Mouse (Mus musculus): ENCODE data around the gene Wdfy3. TPM values are rescaled to one million over a fixed set of nuclear protein-coding genes. Genes with fewer than 3 reads are reported as not detected.
"Not testable (repeated sequence)": the region's sequence is repeated elsewhere in the genome, so short reads cannot be mapped to it uniquely, and the experiment has no call there.

Wdfy3 gene
- polyA plus RNA-seq, 1 experiment = 68.1 TPM

GRCm38 (mm10) chr5:101847323-101847722 is 222.4 kb downstream of the Wdfy3 start:
- TF ChIP-seq POLR2A (IDR thresholded peaks at IDR 0.05; ENCODE audit: borderline replicate concordance, extremely low read depth, insufficient read depth, insufficient read length, poor library complexity, severe bottlenecking) (no peak), CTCF (IDR thresholded peaks at IDR 0.05; ENCODE audit: borderline replicate concordance, extremely low read depth, insufficient read depth, insufficient read length) (no peak)
- no peak for DNase-seq (ENCODE audit: low read depth)

DNA sequence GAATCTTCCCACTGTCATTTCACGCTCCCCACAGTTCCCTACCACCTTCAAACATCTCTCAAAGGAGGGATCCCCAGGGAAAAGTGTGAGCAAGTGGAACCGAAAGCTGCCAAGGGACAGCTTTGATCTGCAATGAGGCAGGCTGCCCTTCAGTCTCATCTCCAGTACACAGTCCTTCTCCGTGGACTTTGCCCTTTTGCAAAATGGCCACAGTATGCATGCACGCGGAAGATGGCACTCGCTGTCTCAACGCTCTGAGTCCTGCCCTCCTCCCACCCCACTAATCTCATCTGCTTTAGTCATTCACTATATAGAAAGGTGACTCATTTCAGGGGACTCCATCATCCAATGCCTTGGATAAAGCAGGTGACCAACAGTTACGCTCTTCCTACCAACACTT is 223.8 kb downstream of the Wdfy3 start:
- no peak for DNase-seq (ENCODE audit: low read depth)
- TF ChIP-seq CTCF (IDR thresholded peaks at IDR 0.05; ENCODE audit: borderline replicate concordance, extremely low read depth, insufficient read depth, insufficient read length) = no peak
- no peak for TF ChIP-seq POLR2A (IDR thresholded peaks at IDR 0.05; ENCODE audit: borderline replicate concordance, extremely low read depth, insufficient read depth, insufficient read length, poor library complexity, severe bottlenecking)

GRCm38 (mm10) chr5:101845011-101845410 is 224.7 kb downstream of the Wdfy3 start:
- TF ChIP-seq CTCF (IDR thresholded peaks at IDR 0.05; ENCODE audit: borderline replicate concordance, extremely low read depth, insufficient read depth, insufficient read length) = no peak
- no peak for DNase-seq (ENCODE audit: low read depth)

- no peak for TF ChIP-seq CTCF (IDR thresholded peaks at IDR 0.05; ENCODE audit: borderline replicate concordance, extremely low read depth, insufficient read depth, insufficient read length)
- TF ChIP-seq POLR2A (IDR thresholded peaks at IDR 0.05; ENCODE audit: borderline replicate concordance, extremely low read depth, insufficient read depth, insufficient read length, poor library complexity, severe bottlenecking) = no peak
- DNase-seq (ENCODE audit: low read depth) = no peak
Measured at GRCm38 (mm10) chr5:101840476-101840875, 229.2 kb downstream of the Wdfy3 start.

DNA sequence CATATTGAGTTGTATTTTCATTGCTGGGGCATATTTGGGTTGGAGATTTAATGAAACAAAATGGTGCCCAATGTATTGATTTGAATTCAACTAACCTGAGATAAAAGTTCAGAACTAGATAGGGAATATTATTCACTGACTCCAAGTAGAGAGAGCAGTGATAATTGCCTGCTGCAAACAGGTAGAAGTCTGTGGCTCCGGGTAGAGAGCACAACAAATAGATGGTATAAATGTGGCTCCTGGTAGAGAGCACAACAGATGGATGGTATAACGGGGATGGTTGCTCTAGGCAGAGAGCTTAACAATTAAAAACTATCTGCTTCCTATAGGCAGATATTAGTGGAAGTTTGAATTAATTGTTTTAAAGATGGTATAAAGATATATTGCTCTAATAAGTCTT is 232.1 kb downstream of the Wdfy3 start:
- DNase-seq (ENCODE audit: low read depth) = not testable (repeated sequence)

DNA sequence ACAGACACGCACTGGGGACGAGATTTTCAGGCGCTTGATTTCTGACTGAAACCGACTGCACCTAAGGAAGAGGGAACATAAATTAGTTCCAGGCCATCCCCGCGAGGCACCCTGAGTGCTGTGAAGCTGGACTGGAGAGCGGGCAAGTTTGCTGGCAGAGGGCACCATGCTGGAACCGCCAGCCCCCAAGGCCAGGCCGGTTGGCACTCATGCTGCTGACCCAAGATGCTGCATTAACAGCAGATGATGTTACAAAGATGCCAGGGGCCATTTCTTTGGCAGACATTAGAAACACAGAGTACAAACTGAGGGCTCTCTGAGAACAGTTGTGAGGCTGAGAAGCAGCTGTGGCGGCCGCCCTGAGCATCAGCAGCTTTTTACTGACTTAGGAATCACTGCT is 233.5 kb downstream of the Wdfy3 start:
- DNase-seq (ENCODE audit: low read depth) = no peak
- TF ChIP-seq CTCF (IDR thresholded peaks at IDR 0.05; ENCODE audit: borderline replicate concordance, extremely low read depth, insufficient read depth, insufficient read length) = no peak
- TF ChIP-seq POLR2A (IDR thresholded peaks at IDR 0.05; ENCODE audit: borderline replicate concordance, extremely low read depth, insufficient read depth, insufficient read length, poor library complexity, severe bottlenecking) = no peak

GRCm38 (mm10) chr5:101833875-101834274 is 235.8 kb downstream of the Wdfy3 start:
- TF ChIP-seq CTCF (IDR thresholded peaks at IDR 0.05; ENCODE audit: borderline replicate concordance, extremely low read depth, insufficient read depth, insufficient read length) = peak; percentile 4; the same call in 1 of the 2 replicates
- no peak for TF ChIP-seq POLR2A (IDR thresholded peaks at IDR 0.05; ENCODE audit: borderline replicate concordance, extremely low read depth, insufficient read depth, insufficient read length, poor library complexity, severe bottlenecking)

DNA sequence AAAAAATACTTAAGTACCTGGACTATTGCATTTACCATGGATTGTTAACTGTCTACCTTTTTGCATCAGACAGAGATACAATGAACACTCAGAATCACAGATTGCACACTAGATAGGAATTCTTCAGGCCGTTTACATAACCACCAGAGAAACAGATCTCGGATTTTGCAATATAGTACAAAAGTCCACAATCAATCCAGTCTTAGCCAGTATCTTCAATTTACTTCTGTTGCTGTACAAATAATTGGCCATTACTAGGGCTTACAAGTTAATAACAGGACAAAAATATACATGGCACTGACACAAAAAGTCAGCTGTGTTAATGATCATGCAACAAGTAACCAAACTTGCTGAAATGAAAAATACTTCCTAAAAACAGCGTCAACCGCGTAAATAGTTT is 236.7 kb downstream of the Wdfy3 start:
- DNase-seq (ENCODE audit: low read depth) = no peak
- TF ChIP-seq POLR2A (IDR thresholded peaks at IDR 0.05; ENCODE audit: borderline replicate concordance, extremely low read depth, insufficient read depth, insufficient read length, poor library complexity, severe bottlenecking) (no peak), CTCF (IDR thresholded peaks at IDR 0.05; ENCODE audit: borderline replicate concordance, extremely low read depth, insufficient read depth, insufficient read length) (no peak)

More at GRCm38 (mm10) chr5:101833875-101834274, 235.8 kb downstream of the Wdfy3 start:
- DNase-seq (ENCODE audit: low read depth) = no peak

GRCm38 (mm10) chr5:101832042-101832441 is 237.7 kb downstream of the Wdfy3 start:
- no peak for DNase-seq (ENCODE audit: low read depth)
- TF ChIP-seq CTCF (IDR thresholded peaks at IDR 0.05; ENCODE audit: borderline replicate concordance, extremely low read depth, insufficient read depth, insufficient read length) (no peak), POLR2A (IDR thresholded peaks at IDR 0.05; ENCODE audit: borderline replicate concordance, extremely low read depth, insufficient read depth, insufficient read length, poor library complexity, severe bottlenecking) (no peak)

- TF ChIP-seq CTCF (IDR thresholded peaks at IDR 0.05; ENCODE audit: borderline replicate concordance, extremely low read depth, insufficient read depth, insufficient read length) = no peak
- no peak for DNase-seq (ENCODE audit: low read depth)
Measured at GRCm38 (mm10) chr5:101830180-101830579, 239.5 kb downstream of the Wdfy3 start.

DNA sequence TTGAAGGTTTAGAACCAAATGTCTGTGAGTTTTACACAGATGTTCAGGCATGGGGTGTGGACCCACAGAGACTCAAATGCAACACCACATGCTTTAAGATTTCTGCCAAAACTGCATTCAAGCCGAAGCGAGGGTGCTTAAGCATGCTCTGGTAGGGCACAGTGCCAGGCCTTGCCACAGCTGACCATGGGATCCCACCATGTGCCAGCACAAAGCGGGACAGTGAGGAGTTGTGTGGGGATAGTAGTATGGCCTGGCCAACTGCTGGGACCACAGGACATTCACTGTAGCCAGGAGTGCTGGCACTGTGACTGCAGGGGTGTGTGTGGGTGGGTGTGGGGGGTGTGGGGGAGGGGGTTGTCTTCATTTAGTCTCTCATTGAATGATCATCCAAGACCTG is 240.8 kb downstream of the Wdfy3 start:
- peak; percentile 17 for DNase-seq (ENCODE audit: low read depth)

GRCm38 (mm10) chr5:101827477-101827876 is 242.2 kb downstream of the Wdfy3 start:
- no peak for TF ChIP-seq CTCF (IDR thresholded peaks at IDR 0.05; ENCODE audit: borderline replicate concordance, extremely low read depth, insufficient read depth, insufficient read length)
- no peak for TF ChIP-seq POLR2A (IDR thresholded peaks at IDR 0.05; ENCODE audit: borderline replicate concordance, extremely low read depth, insufficient read depth, insufficient read length, poor library complexity, severe bottlenecking)

More for the DNA sequence above, 240.8 kb downstream of the Wdfy3 start:
- TF ChIP-seq CTCF (IDR thresholded peaks at IDR 0.05; ENCODE audit: borderline replicate concordance, extremely low read depth, insufficient read depth, insufficient read length) = no peak
- no peak for TF ChIP-seq POLR2A (IDR thresholded peaks at IDR 0.05; ENCODE audit: borderline replicate concordance, extremely low read depth, insufficient read depth, insufficient read length, poor library complexity, severe bottlenecking)

DNA sequence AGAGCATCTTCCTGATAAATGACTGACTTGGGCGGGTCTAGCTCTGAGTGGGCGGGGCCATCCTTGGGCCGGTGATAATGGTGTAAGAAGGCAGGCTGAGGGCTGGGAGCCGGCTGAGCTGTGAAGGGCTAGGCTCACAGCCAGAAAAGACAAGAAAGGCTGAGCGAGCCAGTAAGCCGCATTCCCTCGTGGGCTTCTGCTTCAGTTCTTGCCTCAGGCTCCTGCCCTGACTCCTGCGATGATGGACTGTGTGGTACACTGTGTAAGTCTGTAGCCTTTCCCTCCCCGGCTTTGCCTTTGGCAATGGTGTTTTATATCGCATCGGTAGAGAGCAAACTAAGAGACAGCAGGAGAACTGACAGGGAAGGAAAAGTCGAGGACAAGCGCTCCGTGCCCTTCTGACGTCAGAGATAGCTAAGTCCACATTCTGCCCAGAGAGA is 243.2 kb downstream of the Wdfy3 start:
- peak; percentile 84 for DNase-seq (ENCODE audit: low read depth)
- TF ChIP-seq CTCF (IDR thresholded peaks at IDR 0.05; ENCODE audit: borderline replicate concordance, extremely low read depth, insufficient read depth, insufficient read length) = no peak
- TF ChIP-seq POLR2A (IDR thresholded peaks at IDR 0.05; ENCODE audit: borderline replicate concordance, extremely low read depth, insufficient read depth, insufficient read length, poor library complexity, severe bottlenecking) = no peak

More at GRCm38 (mm10) chr5:101827477-101827876, 242.2 kb downstream of the Wdfy3 start:
- DNase-seq (ENCODE audit: low read depth) = no peak

All from brain, embryonic 14.5 days (tissue).